Mouse (Mus musculus) adrenal gland (tissue): ENCODE measurements around the gene Tmem177.

Source experiments
- intact Hi-C: fragments of 180-260 bp; cut with DNase I; formaldehyde crosslinking; loops from one replicate; pipeline ENCODE4 v1.15.1; 2025

Gene Tmem177

GRCm38 (mm10) chr1:119891865-119892264 lies 21.1 kb downstream of the Tmem177 start:
- intact Hi-C loops, result no loop called here

GRCm38 (mm10) chr1:119891149-119891548 lies 21.9 kb downstream of the Tmem177 start:
- intact Hi-C loops, result no loop called here

GRCm38 (mm10) chr1:119889347-119889746 lies 23.7 kb downstream of the Tmem177 start:
- intact Hi-C loops, result no loop called here

GRCm38 (mm10) chr1:119886320-119886719 lies 26.7 kb downstream of the Tmem177 start:
- intact Hi-C loops, result no loop called here

- intact Hi-C loops, result no loop called here
Observed at GRCm38 (mm10) chr1:119884272-119884671, 28.7 kb downstream of the Tmem177 start.

- intact Hi-C loops, result no loop called here
Observed at GRCm38 (mm10) chr1:119878909-119879308, 34.1 kb downstream of the Tmem177 start.

- intact Hi-C loops, result no loop called here
Observed at GRCm38 (mm10) chr1:119877469-119877868, 35.5 kb downstream of the Tmem177 start.

- intact Hi-C loops, result no loop called here
Observed at GRCm38 (mm10) chr1:119868395-119869161, 44.4 kb downstream of the Tmem177 start.

GRCm38 (mm10) chr1:119867300-119867699 lies 45.7 kb downstream of the Tmem177 start:
- intact Hi-C loops, result no loop called here

GRCm38 (mm10) chr1:119865311-119865710 lies 47.7 kb downstream of the Tmem177 start:
- intact Hi-C loops, result no loop called here

GRCm38 (mm10) chr1:119863507-119864296 lies 49.3 kb downstream of the Tmem177 start:
- intact Hi-C loops, result no loop called here

- intact Hi-C loops, result no loop called here
Observed at GRCm38 (mm10) chr1:119859566-119859965, 53.4 kb downstream of the Tmem177 start.
